In genomic region chr1:135607019-135607418, GRCm38 (mm10) we compare ENCODE assay signal across 8 mouse cellular contexts. TPM values are rescaled to one million over a fixed set of nuclear protein-coding genes. Genes with fewer than 3 reads are reported as not detected.
DNase-seq lines count a peak whose midpoint lies in the region; ATAC-seq and TF ChIP-seq lines count a peak whose summit lies in the region.

TSS of gene Nav1 (minus strand) at chr1:135607295.

- no peaks in the 10 kb centered on the region for H3K27me3 ChIP-seq in stomach, embryonic 14.5 days (ENCODE audit: control insufficient read depth, insufficient read depth, low read length)
- no peaks in the 10 kb centered on the region for H3K27me3 ChIP-seq in stomach, postnatal 0 days (ENCODE audit: control insufficient read depth, insufficient read depth, low read length)
- no peaks in the 10 kb centered on the region for H3K27me3 ChIP-seq in forebrain, embryonic 13.5 days
- H3K27me3 ChIP-seq in neural tube, embryonic 14.5 days (ENCODE audit: control insufficient read depth, insufficient read depth, low read length), result no peaks in the 10 kb centered on the region

- H3K36me3 ChIP-seq in stomach, embryonic 14.5 days (ENCODE audit: control insufficient read depth, insufficient read depth, low read length), result no peaks in the 10 kb centered on the region
- no peaks in the 10 kb centered on the region for H3K36me3 ChIP-seq in stomach, postnatal 0 days (ENCODE audit: control insufficient read depth, insufficient read depth, low read length)
- no peaks in the 10 kb centered on the region for H3K36me3 ChIP-seq in forebrain, embryonic 13.5 days (ENCODE audit: poor library complexity, severe bottlenecking)
- no peaks in the 10 kb centered on the region for H3K36me3 ChIP-seq in neural tube, embryonic 14.5 days (ENCODE audit: control insufficient read depth, insufficient read depth, low read length)

- WGBS in stomach, embryonic 14.5 days, result 41% methylated on average over 7 of the region's 7 CpGs
- 53% methylated on average over 7 of the region's 7 CpGs for WGBS in stomach, postnatal 0 days
- 58% methylated on average over 7 of the region's 7 CpGs for WGBS in forebrain, embryonic 13.5 days
- 41% methylated on average over 7 of the region's 7 CpGs for WGBS in neural tube, embryonic 14.5 days

- no peak within 1 kb of the TSS for H3K4me3 ChIP-seq in stomach, embryonic 14.5 days (ENCODE audit: low read depth, low read length)
- H3K4me3 ChIP-seq in stomach, postnatal 0 days (ENCODE audit: low read depth, low read length), result no peak within 1 kb of the TSS
- no peak within 1 kb of the TSS for H3K4me3 ChIP-seq in forebrain, embryonic 13.5 days
- no peak within 1 kb of the TSS for H3K4me3 ChIP-seq in neural tube, embryonic 14.5 days (ENCODE audit: low read depth, low read length)

- no peak for TF ChIP-seq EP300 in stomach, postnatal 0 days (optimal IDR thresholded peaks at IDR 0.05)

- TF ChIP-seq CTCF in stomach, postnatal 0 days (IDR thresholded peaks at IDR 0.05; ENCODE audit: low read depth), result no peak

- DNase-seq in stomach, postnatal 0 days (ENCODE audit: low spot score), result no peak
- no peak for DNase-seq in layer of hippocampus, postnatal 10 days (ENCODE audit: low spot score in 2 of 2)
- DNase-seq in kidney, adult 18-20 months, result no peak
- DNase-seq in Muller cell, postnatal 12 days (ENCODE audit: inconsistent ontology term), result no peak

- H3K9ac ChIP-seq in stomach, embryonic 14.5 days (replicated peaks; ENCODE audit: low read depth, low read length), result no peak within 1 kb of the TSS
- no peak within 1 kb of the TSS for H3K9ac ChIP-seq in stomach, postnatal 0 days (ENCODE audit: low read length)
- no peak within 1 kb of the TSS for H3K9ac ChIP-seq in forebrain, embryonic 13.5 days
- no peak within 1 kb of the TSS for H3K9ac ChIP-seq in neural tube, embryonic 14.5 days (replicated peaks; ENCODE audit: low read depth, low read length)

- H3K27ac ChIP-seq in stomach, embryonic 14.5 days (ENCODE audit: low read length), result peak within 1 kb of the TSS; percentile 61; the same call in 1 of the 2 replicates
- H3K27ac ChIP-seq in stomach, postnatal 0 days (replicated peaks), result no peak within 1 kb of the TSS
- H3K27ac ChIP-seq in forebrain, embryonic 13.5 days, result no peak within 1 kb of the TSS
- H3K27ac ChIP-seq in neural tube, embryonic 14.5 days (ENCODE audit: low read depth, low read length), result no peak within 1 kb of the TSS

- no peak for ATAC-seq in stomach, embryonic 14.5 days (ENCODE audit: insufficient number of reproducible peaks, insufficient read depth, low FRiP score, low read depth)
- ATAC-seq in stomach, postnatal 0 days (ENCODE audit: low FRiP score, low TSS enrichment), result no peak
- ATAC-seq in forebrain, embryonic 13.5 days, result no peak
- no peak for ATAC-seq in neural tube, embryonic 14.5 days (ENCODE audit: low read depth)
- no peak for ATAC-seq in granulocyte monocyte progenitor cell, adult 5-6 weeks (replicated peaks; ENCODE audit: poor library complexity, severe bottlenecking)

- H3K4me1 ChIP-seq in stomach, embryonic 14.5 days (ENCODE audit: control insufficient read depth, insufficient read depth, low read length), result peaks cover 5% of the 10 kb centered on the region; the same call in 1 of the 2 replicates
- no peaks in the 10 kb centered on the region for H3K4me1 ChIP-seq in stomach, postnatal 0 days (replicated peaks; ENCODE audit: control insufficient read depth, insufficient read depth)
- peaks cover 27% of the 10 kb centered on the region for H3K4me1 ChIP-seq in forebrain, embryonic 13.5 days
- H3K4me1 ChIP-seq in neural tube, embryonic 14.5 days (ENCODE audit: control insufficient read depth, insufficient read depth, low read length), result peaks cover 9% of the 10 kb centered on the region

- no peak within 1 kb of the TSS for H3K4me2 ChIP-seq in stomach, embryonic 14.5 days (replicated peaks; ENCODE audit: low read depth, low read length)
- H3K4me2 ChIP-seq in stomach, postnatal 0 days (replicated peaks; ENCODE audit: low read depth), result no peak within 1 kb of the TSS
- H3K4me2 ChIP-seq in forebrain, embryonic 13.5 days, result no peak within 1 kb of the TSS
- H3K4me2 ChIP-seq in neural tube, embryonic 14.5 days (ENCODE audit: low read depth, low read length), result no peak within 1 kb of the TSS

- no peaks in the 10 kb centered on the region for H3K9me3 ChIP-seq in stomach, embryonic 14.5 days (ENCODE audit: control insufficient read depth, low read depth, low read length)
- H3K9me3 ChIP-seq in stomach, postnatal 0 days (ENCODE audit: control insufficient read depth, low read length), result no peaks in the 10 kb centered on the region
- H3K9me3 ChIP-seq in forebrain, embryonic 13.5 days (replicated peaks), result no peaks in the 10 kb centered on the region
- H3K9me3 ChIP-seq in neural tube, embryonic 14.5 days (ENCODE audit: control insufficient read depth, low read length), result no peaks in the 10 kb centered on the region

RNA-seq across cellular contexts. Expression of gene Nav1, which starts in this region (rescaled TPM):
- 25.6 and 25.8 TPM in 2 replicates for polyA plus RNA-seq in stomach, embryonic 14.5 days (2014; fragmentation: Nextera tagmentation; extraction: Ambion mirVana)
- 3.7 and 3.9 TPM in 2 replicates for polyA plus RNA-seq in stomach, postnatal 0 days (2015; fragmentation: Nextera tagmentation; extraction: Ambion mirVana)
- polyA plus RNA-seq in forebrain, embryonic 13.5 days (2015; fragmentation: Nextera tagmentation; extraction: Ambion mirVana), result 30.6 and 33.3 TPM in 2 replicates
- 100 to 1,000 TPM; 214 to 218 TPM for total RNA-seq in layer of hippocampus, postnatal 10 days (2021)
- polyA plus RNA-seq in neural tube, embryonic 14.5 days (2014; fragmentation: Nextera tagmentation; extraction: Ambion mirVana), result 61.2 and 64.9 TPM in 2 replicates
- 16.3 and 19.8 TPM in 2 replicates for total RNA-seq in granulocyte monocyte progenitor cell, adult 5-6 weeks (2014; fragmentation: Nextera tagmentation)
- total RNA-seq in granulocyte monocyte progenitor cell, adult 5-6 weeks (2017), result 2.9 and 3.6 TPM in 2 replicates

Comparison
In these comparisons a context has a peak if more than half of its experiments do, and no peak if none do; other contexts are left out.
1. RNA of gene Nav1 (total RNA-seq): 214 to 218 TPM in layer of hippocampus, postnatal 10 days; 2.9 to 19.8 TPM in granulocyte monocyte progenitor cell, adult 5-6 weeks; every median in the first group is over 10 times any median in the second.